Mouse (Mus musculus) kidney, embryonic 14.5 days (tissue): ENCODE results near the gene Kctd12. TPM values are rescaled to one million over a fixed set of nuclear protein-coding genes. Genes with fewer than 3 reads are reported as not detected.

Source experiments
- ATAC-seq: fragments of 200-750 bp; cut with Nextera tagmentation; 2 replicates; pipeline ENCODE4 v1.8.0; 2017; ENCODE audit warnings: moderate number of reproducible peaks, mild to moderate bottlenecking, moderate TSS enrichment, moderate library complexity; ENCODE audit not compliant: low FRiP score, low TSS enrichment
- H3K27ac ChIP-seq: fragments of 300-500 bp; sonication (generic); 2 replicates; pipeline ENCODE4 v1.5.1; 2014; ENCODE audit warnings: low read depth, mild to moderate bottlenecking, low read length, moderate library complexity, mixed read lengths
- H3K27me3 ChIP-seq: fragments of 300-500 bp; sonication (generic); 2 replicates; pipeline ENCODE4 v1.6.1; 2014; ENCODE audit warnings: mild to moderate bottlenecking, low read length; ENCODE audit not compliant: control insufficient read depth, insufficient read depth
- H3K36me3 ChIP-seq: fragments of 300-500 bp; sonication (generic); 2 replicates; pipeline ENCODE4 v1.6.1; 2014; ENCODE audit warnings: low read length, mixed read lengths; ENCODE audit not compliant: control insufficient read depth, insufficient read depth
- H3K4me1 ChIP-seq: fragments of 300-500 bp; sonication (generic); 2 replicates; pipeline ENCODE4 v1.6.1; 2014; ENCODE audit warnings: low read length, mixed read lengths; ENCODE audit not compliant: control insufficient read depth, insufficient read depth
- H3K4me2 ChIP-seq: fragments of 300-500 bp; sonication (generic); replicated peaks from 2 replicates; pipeline ENCODE4 v1.6.1; 2014; ENCODE audit warnings: low read depth, mild to moderate bottlenecking, low read length
- H3K4me3 ChIP-seq: fragments of 300-500 bp; sonication (generic); 2 replicates; pipeline ENCODE4 v1.5.1; 2014; ENCODE audit warnings: mild to moderate bottlenecking, low read length
- H3K9ac ChIP-seq: fragments of 300-500 bp; sonication (generic); 2 replicates; pipeline ENCODE4 v1.6.1; 2014; ENCODE audit warnings: low read depth, mild to moderate bottlenecking, low read length, moderate library complexity
- H3K9me3 ChIP-seq: fragments of 300-500 bp; sonication (generic); 2 replicates; pipeline ENCODE4 v1.6.1; 2016; ENCODE audit warnings: low read length; ENCODE audit not compliant: control insufficient read depth
- WGBS: fragments of 180-500 bp; shearing (Covaris S2); extraction: QIAGEN DNeasy Blood & Tissue Kit; methylation state at CpG from one replicate; pipeline ENCODE4 v1.1.7; 2014; 5-methylcytosine and 5-hydroxymethylcytosine counted together
- polyA plus RNA-seq: library from polyadenylated mRNA; unstranded; fragments of >200 nt; fragmentation: Nextera tagmentation; extraction: Ambion mirVana; gene quantifications from 2 replicates; pipeline ENCODE4 v1.2.1, GENCODE M21; 2014

Gene Kctd12
- polyA plus RNA-seq = 8.3 and 13.4 TPM in 2 replicates

GRCm38 (mm10) chr14:102982627-102983540, at the start of gene Kctd12:
Gene Kctd12, minus strand, starts transcription at chr14:102982637.
- ATAC-seq = peak; percentile 96
- WGBS = 3% methylated on average over 37 of the region's 66 CpGs
- H3K9me3 ChIP-seq = no peaks in the 10 kb centered on the region

GRCm38 (mm10) chr14:103029203-103029602, 46.8 kb upstream of the Kctd12 start:
- WGBS = 82% methylated on average over 2 of the region's 2 CpGs
- Histone ChIP-seq H3K4me3 (no peak overlapping the region), H3K27me3 (no peaks in the 10 kb centered on the region), H3K4me1 (no peaks in the 10 kb centered on the region), H3K36me3 (no peaks in the 10 kb centered on the region), H3K4me2 (no peak overlapping the region), H3K9ac (no peak overlapping the region), H3K9me3 (no peaks in the 10 kb centered on the region), H3K27ac (no peak overlapping the region)
- ATAC-seq = no peak

More at GRCm38 (mm10) chr14:102982627-102983540, at the start of gene Kctd12:
- Histone ChIP-seq H3K4me3 (peak within 1 kb of the TSS; percentile 54), H3K4me2 (peak within 1 kb of the TSS; percentile 82), H3K4me1 (no peaks in the 10 kb centered on the region), H3K27me3 (no peaks in the 10 kb centered on the region; the same call in 1 of the 2 replicates), H3K27ac (peak within 1 kb of the TSS; percentile 91), H3K9ac (peak within 1 kb of the TSS; percentile 71), H3K36me3 (no peaks in the 10 kb centered on the region)

- 63% methylated on average over 2 of the region's 2 CpGs for WGBS
- Histone ChIP-seq H3K4me3 (no peak overlapping the region), H3K4me2 (no peak overlapping the region), H3K4me1 (no peaks in the 10 kb centered on the region), H3K9ac (no peak overlapping the region), H3K27ac (no peak overlapping the region), H3K27me3 (no peaks in the 10 kb centered on the region), H3K36me3 (no peaks in the 10 kb centered on the region), H3K9me3 (no peaks in the 10 kb centered on the region)
- no peak for ATAC-seq
Measured at GRCm38 (mm10) chr14:103020046-103020445, 37.6 kb upstream of the Kctd12 start.

- no peak overlapping the region for H3K9ac ChIP-seq
- ATAC-seq = no peak
- 67% methylated on average over 5 of the region's 5 CpGs for WGBS
Measured at GRCm38 (mm10) chr14:103017009-103017408, 34.6 kb upstream of the Kctd12 start.

GRCm38 (mm10) chr14:103012563-103013150, 30.2 kb upstream of the Kctd12 start:
- Histone ChIP-seq H3K27ac (no peak overlapping the region), H3K27me3 (no peaks in the 10 kb centered on the region), H3K36me3 (no peaks in the 10 kb centered on the region), H3K4me1 (no peaks in the 10 kb centered on the region), H3K9me3 (no peaks in the 10 kb centered on the region), H3K9ac (no peak overlapping the region), H3K4me3 (no peak overlapping the region), H3K4me2 (no peak overlapping the region)
- 26% methylated on average over 4 of the region's 4 CpGs for WGBS
- ATAC-seq = peak; percentile 94

More at GRCm38 (mm10) chr14:103017009-103017408, 34.6 kb upstream of the Kctd12 start:
- no peak overlapping the region for H3K4me2 ChIP-seq
- H3K27me3 ChIP-seq = no peaks in the 10 kb centered on the region
- H3K4me3 ChIP-seq = no peak overlapping the region
- H3K9me3 ChIP-seq = no peaks in the 10 kb centered on the region
- H3K4me1 ChIP-seq = no peaks in the 10 kb centered on the region
- no peak overlapping the region for H3K27ac ChIP-seq
- H3K36me3 ChIP-seq = no peaks in the 10 kb centered on the region

- no peaks in the 10 kb centered on the region for H3K4me1 ChIP-seq
- H3K9ac ChIP-seq = no peak overlapping the region
- 41% methylated on average over 5 of the region's 5 CpGs for WGBS
- no peaks in the 10 kb centered on the region for H3K27me3 ChIP-seq
- H3K9me3 ChIP-seq = no peaks in the 10 kb centered on the region
- no peak overlapping the region for H3K27ac ChIP-seq
- H3K4me2 ChIP-seq = no peak overlapping the region
- H3K36me3 ChIP-seq = no peaks in the 10 kb centered on the region
- ATAC-seq = no peak
- no peak overlapping the region for H3K4me3 ChIP-seq
Measured at GRCm38 (mm10) chr14:103011782-103012181, 29.3 kb upstream of the Kctd12 start.

GRCm38 (mm10) chr14:103007737-103008136, 25.3 kb upstream of the Kctd12 start:
- Histone ChIP-seq H3K9ac (no peak overlapping the region), H3K4me1 (no peaks in the 10 kb centered on the region), H3K27me3 (no peaks in the 10 kb centered on the region), H3K27ac (no peak overlapping the region), H3K4me2 (no peak overlapping the region), H3K9me3 (no peaks in the 10 kb centered on the region), H3K4me3 (no peak overlapping the region), H3K36me3 (no peaks in the 10 kb centered on the region)
- WGBS = 88% methylated on average over 4 of the region's 4 CpGs
- ATAC-seq = no peak

GRCm38 (mm10) chr14:102994662-102995561, 12.5 kb upstream of the Kctd12 start:
- no peak overlapping the region for H3K4me3 ChIP-seq
- no peaks in the 10 kb centered on the region for H3K9me3 ChIP-seq
- H3K27ac ChIP-seq = no peak overlapping the region
- WGBS = 20% methylated on average over 6 of the region's 6 CpGs
- H3K27me3 ChIP-seq = no peaks in the 10 kb centered on the region
- no peaks in the 10 kb centered on the region for H3K4me1 ChIP-seq
- H3K4me2 ChIP-seq = no peak overlapping the region
- ATAC-seq = peak; percentile 86
- no peaks in the 10 kb centered on the region for H3K36me3 ChIP-seq
- H3K9ac ChIP-seq = no peak overlapping the region
